Mouse (Mus musculus) hindbrain, postnatal 0 days (tissue): ENCODE data around the gene Il13. TPM values are rescaled to one million over a fixed set of nuclear protein-coding genes. Genes with fewer than 3 reads are reported as not detected.
A peak's percentile ranks its signal among the peaks of the same experiment; 100 is the strongest.

Source experiments
- ATAC-seq: fragments of 200-750 bp; cut with Nextera tagmentation; 2 replicates; pipeline ENCODE4 v1.8.0; 2017; ENCODE audit warnings: mild to moderate bottlenecking, moderate TSS enrichment, moderate library complexity
- DNase-seq: peaks from one replicate; pipeline ENCODE4 v3.0.0-alpha.2; 2015; ENCODE audit warnings: low spot score
- H3K27ac ChIP-seq: fragments of 300-500 bp; sonication (generic); 2 replicates; pipeline ENCODE4 v1.5.1; 2014; ENCODE audit warnings: mild to moderate bottlenecking
- H3K27me3 ChIP-seq: fragments of 300-500 bp; sonication (generic); 2 replicates; pipeline ENCODE4 v1.6.1; 2014; ENCODE audit warnings: low read length, mixed read lengths; ENCODE audit not compliant: insufficient read depth
- H3K36me3 ChIP-seq: fragments of 300-500 bp; sonication (generic); 2 replicates; pipeline ENCODE4 v1.6.1; 2014; ENCODE audit warnings: low read length, mixed read lengths; ENCODE audit not compliant: insufficient read depth
- H3K4me1 ChIP-seq: fragments of 300-500 bp; sonication (generic); 2 replicates; pipeline ENCODE4 v1.6.1; 2014; ENCODE audit warnings: antibody characterized with exemption, low read length, mixed read lengths; ENCODE audit not compliant: insufficient read depth
- H3K4me2 ChIP-seq: fragments of 300-500 bp; sonication (generic); 2 replicates; pipeline ENCODE4 v1.6.1; 2014; ENCODE audit warnings: low read depth, mild to moderate bottlenecking, low read length, moderate library complexity, mixed read lengths
- H3K4me3 ChIP-seq: fragments of 300-500 bp; sonication (generic); 2 replicates; pipeline ENCODE4 v1.5.1; 2014; ENCODE audit warnings: low read length
- H3K9ac ChIP-seq: fragments of 300-500 bp; sonication (generic); replicated peaks from 2 replicates; pipeline ENCODE4 v1.6.1; 2014; ENCODE audit warnings: mild to moderate bottlenecking, low read length, moderate library complexity, mixed read lengths
- H3K9me3 ChIP-seq: fragments of 300-500 bp; sonication (generic); 2 replicates; pipeline ENCODE4 v1.6.1; 2016; ENCODE audit warnings: low read length, mixed read lengths
- CTCF ChIP-seq: IDR thresholded peaks from 2 replicates; pipeline ENCODE4 v1.5.1; 2016; ENCODE audit warnings: antibody characterized with exemption, control low read depth, low read depth
- WGBS: fragments of 180-500 bp; shearing (Covaris S2); extraction: QIAGEN DNeasy Blood & Tissue Kit; methylation state at CpG from one replicate; pipeline ENCODE4 v1.1.7; 2014; 5-methylcytosine and 5-hydroxymethylcytosine counted together
- polyA plus RNA-seq: library from polyadenylated mRNA; unstranded; fragments of >200 nt; fragmentation: Nextera tagmentation; extraction: Ambion mirVana; gene quantifications from 2 replicates; pipeline ENCODE4 v1.2.1, GENCODE M21; 2015
- total RNA-seq: library from RNA; depleted of rRNA; stranded (reverse); fragments of >200 nt; gene quantifications from 2 replicates; pipeline ENCODE4 v1.2.3, GENCODE M21; 2014

The Il13 gene
- total and polyA plus RNA-seq, 2 experiments from 2014 or later: not detected

GRCm38 (mm10) chr11:53616748-53617558 lies 17.5 kb downstream of the Il13 start:
- no peak overlapping the region for H3K9ac ChIP-seq

GRCm38 (mm10) chr11:53615575-53615974 lies 18.9 kb downstream of the Il13 start:
- Histone ChIP-seq H3K4me3 (no peak overlapping the region), H3K9ac (no peak overlapping the region), H3K27ac (no peak overlapping the region), H3K36me3 (no peaks in the 10 kb centered on the region), H3K9me3 (no peaks in the 10 kb centered on the region), H3K27me3 (no peaks in the 10 kb centered on the region), H3K4me2 (no peak overlapping the region), H3K4me1 (no peaks in the 10 kb centered on the region)
- no peak for DNase-seq
- no peak for TF ChIP-seq CTCF
- 87% methylated on average over 8 of the region's 8 CpGs for WGBS
- ATAC-seq: no peak

More at GRCm38 (mm10) chr11:53616748-53617558, 17.5 kb downstream of the Il13 start:
- H3K27me3 ChIP-seq: no peaks in the 10 kb centered on the region
- H3K4me3 ChIP-seq: no peak overlapping the region
- no peaks in the 10 kb centered on the region for H3K4me1 ChIP-seq
- no peak for TF ChIP-seq CTCF
- DNase-seq (no peak), ATAC-seq (no peak)
- H3K36me3 ChIP-seq: no peaks in the 10 kb centered on the region
- H3K27ac ChIP-seq: no peak overlapping the region
- WGBS: 86% methylated on average over 8 of the region's 8 CpGs
- no peak overlapping the region for H3K4me2 ChIP-seq
- H3K9me3 ChIP-seq: no peaks in the 10 kb centered on the region

- DNase-seq (no peak), ATAC-seq (no peak)
- H3K36me3 ChIP-seq: no peaks in the 10 kb centered on the region
- no peaks in the 10 kb centered on the region for H3K9me3 ChIP-seq
- H3K9ac ChIP-seq: no peak overlapping the region
- no peak overlapping the region for H3K27ac ChIP-seq
- no peak overlapping the region for H3K4me3 ChIP-seq
- WGBS: 75% methylated on average over 6 of the region's 6 CpGs
- H3K27me3 ChIP-seq: no peaks in the 10 kb centered on the region
- H3K4me1 ChIP-seq: no peaks in the 10 kb centered on the region
- TF ChIP-seq CTCF: no peak
- no peak overlapping the region for H3K4me2 ChIP-seq
Observed at GRCm38 (mm10) chr11:53615172-53615571, 19.3 kb downstream of the Il13 start.

- no peak overlapping the region for H3K4me3 ChIP-seq
- no peak for TF ChIP-seq CTCF
- no peaks in the 10 kb centered on the region for H3K36me3 ChIP-seq
- ATAC-seq (no peak), DNase-seq (no peak)
- H3K27ac ChIP-seq: no peak overlapping the region
- H3K27me3 ChIP-seq: no peaks in the 10 kb centered on the region
- WGBS: 82% methylated on average over 3 of the region's 3 CpGs
- H3K4me1 ChIP-seq: no peaks in the 10 kb centered on the region
- no peak overlapping the region for H3K4me2 ChIP-seq
- H3K9me3 ChIP-seq: no peaks in the 10 kb centered on the region
- H3K9ac ChIP-seq: no peak overlapping the region
Observed at GRCm38 (mm10) chr11:53609672-53610071, 24.8 kb downstream of the Il13 start.

- WGBS: 84% methylated on average over 6 of the region's 6 CpGs
- Histone ChIP-seq H3K27ac (no peak overlapping the region), H3K36me3 (no peaks in the 10 kb centered on the region), H3K9me3 (no peaks in the 10 kb centered on the region), H3K9ac (no peak overlapping the region), H3K4me2 (no peak overlapping the region), H3K27me3 (no peaks in the 10 kb centered on the region), H3K4me3 (no peak overlapping the region), H3K4me1 (no peaks in the 10 kb centered on the region)
- no peak for TF ChIP-seq CTCF
- no peak for DNase-seq
- no peak for ATAC-seq
Observed at GRCm38 (mm10) chr11:53609231-53609630, 25.3 kb downstream of the Il13 start.

- Histone ChIP-seq H3K9ac (no peak overlapping the region), H3K9me3 (no peaks in the 10 kb centered on the region), H3K27me3 (no peaks in the 10 kb centered on the region), H3K36me3 (peaks cover 17% of the 10 kb centered on the region; the same call in 1 of the 2 replicates), H3K4me2 (no peak overlapping the region), H3K27ac (no peak overlapping the region), H3K4me3 (no peak overlapping the region), H3K4me1 (no peaks in the 10 kb centered on the region)
- DNase-seq: no peak
- no peak for ATAC-seq
- WGBS: 11% methylated on average over 12 of the region's 12 CpGs
- no peak for TF ChIP-seq CTCF
Observed at GRCm38 (mm10) chr11:53605609-53606008, 28.9 kb downstream of the Il13 start.

- peak; percentile 34; the same call in 1 of the 2 replicates for TF ChIP-seq CTCF
- 98% methylated on average over 3 of the region's 3 CpGs for WGBS
Observed at GRCm38 (mm10) chr11:53604983-53605382, 29.5 kb downstream of the Il13 start.

More at GRCm38 (mm10) chr11:53604983-53605382, 29.5 kb downstream of the Il13 start:
- no peak overlapping the region for H3K4me2 ChIP-seq
- H3K36me3 ChIP-seq: peaks cover 19% of the 10 kb centered on the region; the same call in 1 of the 2 replicates
- no peak for ATAC-seq
- no peaks in the 10 kb centered on the region for H3K27me3 ChIP-seq
- H3K9me3 ChIP-seq: no peaks in the 10 kb centered on the region
- H3K4me3 ChIP-seq: no peak overlapping the region
- H3K4me1 ChIP-seq: no peaks in the 10 kb centered on the region
- no peak overlapping the region for H3K27ac ChIP-seq
- DNase-seq: no peak
- no peak overlapping the region for H3K9ac ChIP-seq
